Mouse (Mus musculus): ENCODE data around the gene Ddit4.

GRCm38 (mm10) chr10:59952781-59953563 lies 1.3 kb upstream of the Ddit4 start:
- TF ChIP-seq CTCF (IDR thresholded peaks at IDR 0.05) (no peak), EP300 (IDR thresholded peaks at IDR 0.05) (no peak)

Data from lung, postnatal 0 days (tissue).